Mouse (Mus musculus) ES-Bruce4 (cell line): ENCODE measurements around the gene Evl.

Experiments used
- CTCF ChIP-seq: IDR thresholded peaks from one replicate; pipeline ENCODE4 v1.8.1; 2011; ENCODE audit warnings: low read depth, low read length
- EP300 ChIP-seq: IDR thresholded peaks from 2 replicates; pipeline ENCODE4 v1.6.1; 2011; ENCODE audit warnings: low read depth, low read length; ENCODE audit not compliant: insufficient read depth
- POLR2A ChIP-seq: IDR thresholded peaks from one replicate; pipeline ENCODE4 v1.8.1; 2011; ENCODE audit warnings: low read length; ENCODE audit not compliant: insufficient read depth

DNA sequence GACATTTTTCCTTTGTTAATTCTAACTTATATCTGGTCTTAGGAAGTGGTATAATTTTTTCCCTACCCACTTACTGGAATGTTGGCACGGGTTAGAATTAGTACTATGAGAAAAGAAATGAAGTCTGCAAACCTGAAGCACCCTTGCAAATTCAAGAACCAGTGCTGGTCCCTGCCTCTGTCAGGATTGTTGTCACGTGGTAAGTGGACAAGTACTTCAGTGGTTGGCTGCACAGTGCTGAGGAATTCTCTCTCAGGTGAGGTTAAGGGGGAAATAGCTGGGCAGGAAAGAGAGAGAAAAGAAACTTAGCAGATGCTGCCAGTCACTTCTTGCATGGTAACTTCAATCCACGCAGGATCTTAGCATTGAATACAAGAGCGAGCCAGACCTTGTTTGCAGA lies 55.7 kb downstream of the Evl start:
- TF ChIP-seq EP300 (no peak), CTCF (no peak), POLR2A (no peak)
